Mouse (Mus musculus) forelimb bud, embryonic 11.5 days (tissue): ENCODE results near the gene Snx29.
"Not testable (repeated sequence)": the region's sequence is repeated elsewhere in the genome, so short reads cannot be mapped to it uniquely, and the experiment has no call there.

Experiments used
- DNase-seq: peaks from one replicate; pipeline ENCODE4 v3.0.0-alpha.2; 2012; ENCODE audit warnings: low read depth, low spot score

Snx29 gene

GRCm38 (mm10) chr16:11531441-11531840, 208.7 kb downstream of the Snx29 start:
- no peak for DNase-seq

- peak; percentile 45 for DNase-seq
Observed at GRCm38 (mm10) chr16:11532592-11532991, 209.9 kb downstream of the Snx29 start.

GRCm38 (mm10) chr16:11533441-11533840, 210.7 kb downstream of the Snx29 start:
- DNase-seq, result no peak

GRCm38 (mm10) chr16:11537663-11538062, 215.0 kb downstream of the Snx29 start:
- DNase-seq, result no peak

- DNase-seq, result peak; percentile 19
Observed at GRCm38 (mm10) chr16:11538191-11538590, 215.5 kb downstream of the Snx29 start.

GRCm38 (mm10) chr16:11540961-11541360, 218.3 kb downstream of the Snx29 start:
- no peak for DNase-seq

GRCm38 (mm10) chr16:11541769-11542168, 219.1 kb downstream of the Snx29 start:
- no peak for DNase-seq

- no peak for DNase-seq
Observed at GRCm38 (mm10) chr16:11550043-11550725, 227.5 kb downstream of the Snx29 start.

- DNase-seq, result no peak
Observed at GRCm38 (mm10) chr16:11561714-11562113, 239.0 kb downstream of the Snx29 start.

- DNase-seq, result no peak
Observed at GRCm38 (mm10) chr16:11563846-11564245, 241.1 kb downstream of the Snx29 start.

GRCm38 (mm10) chr16:11565126-11565525, 242.4 kb downstream of the Snx29 start:
- DNase-seq, result no peak

- no peak for DNase-seq
Observed at GRCm38 (mm10) chr16:11567594-11567993, 244.9 kb downstream of the Snx29 start.

GRCm38 (mm10) chr16:11568095-11568494, 245.4 kb downstream of the Snx29 start:
- DNase-seq, result no peak

- no peak for DNase-seq
Observed at GRCm38 (mm10) chr16:11568601-11569000, 245.9 kb downstream of the Snx29 start.

GRCm38 (mm10) chr16:11569127-11569526, 246.4 kb downstream of the Snx29 start:
- no peak for DNase-seq

GRCm38 (mm10) chr16:11570072-11570471, 247.4 kb downstream of the Snx29 start:
- DNase-seq, result no peak

- no peak for DNase-seq
Observed at GRCm38 (mm10) chr16:11574517-11574916, 251.8 kb downstream of the Snx29 start.

GRCm38 (mm10) chr16:11575733-11576132, 253.0 kb downstream of the Snx29 start:
- DNase-seq, result not testable (repeated sequence)

- DNase-seq, result no peak
Observed at GRCm38 (mm10) chr16:11577541-11578255, 255.0 kb downstream of the Snx29 start.

GRCm38 (mm10) chr16:11579676-11580098, 257.0 kb downstream of the Snx29 start:
- DNase-seq, result peak; percentile 45

- no peak for DNase-seq
Observed at GRCm38 (mm10) chr16:11583941-11584639, 261.4 kb downstream of the Snx29 start.

GRCm38 (mm10) chr16:11588689-11589088, 266.0 kb downstream of the Snx29 start:
- no peak for DNase-seq
